Mouse (Mus musculus) liver, embryonic 13.5 days (tissue): ENCODE results near the gene Ntng1. TPM values are rescaled to one million over a fixed set of nuclear protein-coding genes. Genes with fewer than 3 reads are reported as not detected.

Experiments used
- polyA plus RNA-seq: library from polyadenylated mRNA; unstranded; fragments of >200 nt; fragmentation: Nextera tagmentation; extraction: Ambion mirVana; gene quantifications from 2 replicates; pipeline ENCODE4 v1.2.1, GENCODE M21; 2015

The Ntng1 gene
- polyA plus RNA-seq, 1 experiment from 2014 or later = 0.39 TPM

Other genes with a start within 250 kb of the Ntng1 start
- gene Prmt6, start 107.0 kb upstream of the Ntng1 start, polyA plus RNA-seq = 8.7 and 8.8 TPM in 2 replicates